Mouse (Mus musculus): Measurements from ENCODE around the gene C1qtnf5.

C1qtnf5 gene

DNA sequence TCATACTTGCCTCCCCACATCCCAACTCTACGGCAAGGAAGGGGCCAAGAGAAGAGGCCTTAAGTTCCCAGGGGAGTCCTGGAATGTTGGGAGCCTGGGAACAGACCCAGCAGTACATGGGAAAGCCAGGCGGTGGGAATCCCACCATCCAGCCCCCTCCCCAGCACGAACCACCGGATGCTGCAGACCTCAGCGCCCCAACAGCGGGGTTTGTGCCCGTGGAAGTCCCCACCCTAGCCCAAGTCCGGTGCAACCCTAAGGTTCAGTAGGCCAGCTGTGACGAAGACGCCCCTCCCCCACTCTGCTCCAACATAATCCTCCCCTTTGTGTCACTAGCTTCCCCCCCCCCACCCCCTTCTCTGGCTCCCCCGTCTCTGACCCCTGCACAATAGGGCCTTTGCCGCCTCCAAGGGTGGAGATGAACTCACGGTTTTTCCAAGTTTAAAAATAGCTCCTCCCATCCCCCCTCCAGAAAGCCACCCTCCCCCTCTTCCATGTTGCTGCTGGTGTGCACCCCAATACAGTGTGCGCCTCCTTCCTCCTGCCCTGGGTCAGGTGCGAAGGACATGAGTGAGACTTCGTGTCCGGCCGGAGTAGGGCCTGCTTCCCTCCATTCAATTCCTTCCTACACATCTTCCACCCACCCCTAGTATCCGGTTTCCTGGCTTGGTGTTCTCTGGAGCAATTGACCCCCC, 23.7 kb downstream of the C1qtnf5 start:
- no peak for DNase-seq (ENCODE audit: low read depth, low spot score)

DNA sequence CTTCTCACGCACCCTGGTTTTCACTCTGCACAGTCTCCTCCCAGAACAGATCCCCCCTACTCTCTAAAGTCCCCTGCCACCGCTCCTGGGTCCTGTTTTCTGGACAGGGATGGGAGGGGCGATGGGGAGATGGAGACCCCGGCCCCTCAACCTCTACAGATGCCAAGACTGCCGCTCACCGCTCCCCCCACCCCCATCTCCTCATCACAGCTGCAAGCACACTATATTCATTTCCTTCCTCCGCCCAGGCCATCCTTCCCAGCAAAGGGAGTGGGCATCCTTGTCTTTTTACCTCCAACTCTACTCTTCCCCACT, 24.2 kb downstream of the C1qtnf5 start:
- DNase-seq (ENCODE audit: low read depth, low spot score) = no peak

- DNase-seq (ENCODE audit: low read depth, low spot score) = no peak
Observed at GRCm38 (mm10) chr9:44132200-44132599, 25.2 kb downstream of the C1qtnf5 start.

DNA sequence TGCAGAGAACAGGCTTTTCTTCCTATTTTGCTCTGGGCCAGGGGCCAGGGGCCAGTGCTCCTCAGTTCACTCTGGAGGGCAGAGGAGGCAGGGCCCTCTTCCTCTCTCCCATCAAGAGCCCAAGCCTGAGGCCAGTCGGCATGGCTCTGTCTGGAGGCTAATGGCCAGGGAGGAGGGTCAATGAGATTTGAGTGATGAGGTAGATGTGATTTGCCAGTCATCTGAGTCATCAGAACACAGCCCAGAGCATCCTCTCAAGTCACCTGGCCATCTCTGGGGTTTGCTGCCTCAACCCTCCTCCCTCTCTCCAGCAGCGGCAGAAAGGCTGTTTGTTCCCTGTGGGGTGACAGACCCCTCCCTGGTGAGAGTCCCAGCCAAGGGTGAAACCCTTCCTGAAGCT, 26.2 kb downstream of the C1qtnf5 start:
- no peak for DNase-seq (ENCODE audit: low read depth, low spot score)

GRCm38 (mm10) chr9:44134101-44134850, 27.2 kb downstream of the C1qtnf5 start, which contains the start of gene Mcam:
Gene Mcam (plus strand): TSS chr9:44134469.
- no peak for DNase-seq (ENCODE audit: low read depth, low spot score)

DNA sequence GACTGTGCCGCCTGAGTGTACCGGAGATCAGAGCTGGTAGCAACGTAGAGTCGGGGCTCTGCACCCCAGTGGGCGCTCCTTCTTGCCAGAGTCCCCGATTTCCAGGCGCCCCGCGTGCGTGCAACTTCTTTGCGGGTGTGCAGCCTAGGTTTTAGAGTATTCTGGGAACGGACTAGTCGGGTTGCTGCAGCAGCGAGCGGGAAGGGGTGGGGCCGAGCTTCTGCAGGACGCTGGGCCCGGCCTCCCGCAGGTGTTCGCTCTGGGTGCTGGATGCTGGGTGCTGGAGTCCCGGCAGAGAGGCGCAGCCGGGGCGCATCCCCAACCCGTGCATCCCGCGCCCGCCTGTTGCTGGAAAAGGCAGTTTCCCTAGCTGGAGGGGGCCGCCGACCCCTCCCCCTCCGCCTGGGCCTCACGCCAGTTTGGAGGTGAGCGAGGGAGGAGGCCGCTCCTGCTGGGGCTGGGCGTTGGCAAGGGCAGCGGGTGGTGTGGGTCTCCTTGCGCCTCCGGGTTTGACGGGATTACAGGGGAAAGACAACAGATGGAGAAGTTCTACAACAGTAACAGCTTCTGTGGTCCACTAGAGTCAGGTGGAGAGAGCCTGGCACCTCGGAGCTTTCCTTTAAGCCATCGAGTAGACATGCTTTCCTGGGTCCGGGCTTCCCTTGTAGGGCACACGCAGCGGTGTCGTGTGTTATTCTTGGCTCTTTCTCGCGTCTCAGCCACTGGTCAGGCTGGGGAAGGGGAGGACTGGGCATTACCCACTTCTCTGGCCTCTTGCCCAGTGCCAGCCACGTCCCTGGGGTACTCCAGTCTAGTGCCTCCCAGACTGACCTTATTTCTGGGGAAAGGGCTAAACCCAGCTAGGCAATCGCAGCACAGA, 28.0 kb downstream of the C1qtnf5 start:
- no peak for DNase-seq (ENCODE audit: low read depth, low spot score)

DNA sequence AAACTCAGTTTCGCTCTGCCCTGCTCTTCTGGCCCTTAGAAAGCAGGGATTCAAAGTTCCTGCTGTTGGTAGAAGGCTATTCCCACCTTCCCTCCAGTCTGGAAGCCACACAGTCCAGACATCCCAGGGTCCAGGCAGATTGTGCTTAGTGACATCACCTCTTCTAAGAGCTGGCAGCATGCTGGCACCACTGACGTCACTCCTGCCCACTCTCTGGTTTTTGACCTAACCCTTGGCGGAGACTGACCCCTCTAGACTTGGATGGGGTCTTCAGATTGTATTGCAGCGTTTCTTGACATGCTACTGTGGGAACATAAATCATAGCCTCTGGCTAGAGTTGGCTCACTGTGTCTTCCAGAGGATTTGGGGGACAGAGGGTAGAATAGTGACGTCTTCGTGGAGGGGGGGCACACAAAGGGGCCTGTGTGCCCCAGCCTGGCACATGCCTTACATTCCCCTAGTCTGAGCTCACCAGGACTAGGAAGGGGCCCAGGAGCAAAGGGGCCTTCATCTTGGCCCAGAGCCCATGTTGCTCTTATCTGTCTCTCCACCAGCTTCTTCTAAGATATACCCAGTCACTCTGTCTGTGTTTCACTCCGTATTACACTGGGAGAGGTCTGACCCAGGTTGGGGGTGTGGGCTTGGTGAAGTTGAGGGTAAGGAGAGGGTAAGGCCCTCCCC, 28.8 kb downstream of the C1qtnf5 start:
- no peak for DNase-seq (ENCODE audit: low read depth, low spot score)

DNA sequence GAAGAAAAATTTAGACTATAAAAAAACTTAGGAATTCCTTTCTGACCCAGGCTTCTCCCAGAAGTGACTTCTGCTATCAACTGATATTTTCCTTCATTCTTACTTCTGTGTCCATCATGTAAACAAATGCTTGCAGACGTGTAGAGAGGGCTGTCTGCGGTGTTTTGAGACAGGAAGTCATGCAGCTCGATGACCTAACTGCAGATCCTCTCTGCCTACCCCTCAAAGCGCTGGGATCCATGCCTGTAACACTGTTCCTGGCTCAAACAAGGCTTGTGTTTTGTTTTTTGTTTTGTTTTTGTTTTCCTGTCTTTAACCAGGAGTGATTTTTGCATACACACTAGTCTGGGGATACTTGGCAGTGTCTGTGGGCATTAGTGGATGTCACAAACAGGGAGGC, 30.8 kb downstream of the C1qtnf5 start:
- no peak for DNase-seq (ENCODE audit: low read depth, low spot score)

- DNase-seq (ENCODE audit: low read depth, low spot score) = no peak
Observed at GRCm38 (mm10) chr9:44141951-44142350, 34.9 kb downstream of the C1qtnf5 start.

DNA sequence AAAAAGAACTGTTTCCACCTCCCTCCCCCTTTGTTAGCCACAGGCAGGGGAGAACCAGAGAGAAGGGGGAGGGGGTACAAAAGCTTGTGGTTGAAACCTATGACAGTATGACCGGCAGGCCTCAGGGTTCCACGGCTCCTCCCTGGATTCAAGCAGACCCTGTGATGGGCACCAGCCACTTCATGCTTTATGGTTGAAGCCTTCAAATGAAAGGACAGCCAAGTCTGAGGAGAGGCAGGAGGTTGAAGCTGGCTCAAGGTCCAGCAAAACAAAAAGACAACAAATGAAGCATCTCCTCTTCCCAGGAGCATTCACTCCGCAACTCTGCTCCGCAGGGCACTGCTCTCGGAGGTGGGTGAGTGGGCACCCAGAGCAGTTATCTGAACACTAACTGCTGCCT, 36.4 kb downstream of the C1qtnf5 start:
- no peak for DNase-seq (ENCODE audit: low read depth, low spot score)

DNA sequence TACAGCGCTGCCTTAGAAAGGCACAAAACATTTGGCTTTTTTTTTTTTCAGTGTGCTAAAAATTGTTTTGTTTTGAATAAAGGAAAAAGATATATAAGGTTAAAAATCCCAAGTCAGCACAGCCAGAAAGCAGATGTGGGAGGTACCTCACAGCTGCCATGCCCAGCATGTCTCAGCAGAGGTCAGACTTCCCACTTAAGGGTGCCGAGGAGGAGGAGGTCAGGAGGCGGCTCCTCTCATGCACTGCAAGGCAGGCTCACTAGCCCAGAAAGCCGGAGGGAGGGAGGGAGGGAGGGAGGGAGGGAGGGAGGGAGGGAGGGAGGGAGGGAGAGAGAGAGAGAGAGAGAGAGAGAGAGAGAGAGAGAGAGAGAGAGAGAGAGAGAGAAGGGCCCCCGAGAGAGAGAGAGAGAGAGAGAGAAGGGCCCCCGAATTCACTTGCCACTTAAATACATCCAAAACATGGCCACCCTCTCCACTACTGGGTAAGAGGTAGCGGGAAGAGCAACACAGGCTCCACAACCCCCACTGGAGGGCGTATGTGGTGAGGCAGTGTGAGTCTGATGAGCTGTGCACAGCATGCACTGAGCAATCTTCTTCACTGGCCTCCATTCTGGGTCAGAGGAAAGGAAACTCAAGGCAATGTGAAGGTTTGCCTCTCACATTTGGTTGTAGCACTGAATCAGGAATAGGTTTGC, 37.1 kb downstream of the C1qtnf5 start:
- no peak for DNase-seq (ENCODE audit: low read depth, low spot score)

GRCm38 (mm10) chr9:44144718-44145060, 37.6 kb downstream of the C1qtnf5 start:
- no peak for DNase-seq (ENCODE audit: low read depth, low spot score)

- no peak for DNase-seq (ENCODE audit: low read depth, low spot score)
Observed at GRCm38 (mm10) chr9:44147290-44147689, 40.2 kb downstream of the C1qtnf5 start.

Measured in forelimb bud, embryonic 11.5 days (tissue).